Mouse (Mus musculus) midbrain, postnatal 0 days (tissue): ENCODE measurements around the gene Lcorl. TPM values are rescaled to one million over a fixed set of nuclear protein-coding genes. Genes with fewer than 3 reads are reported as not detected.

ENCODE experiments used
- ATAC-seq: fragments of 200-750 bp; cut with Nextera tagmentation; 2 replicates; pipeline ENCODE4 v1.8.0; 2017; ENCODE audit warnings: moderate number of reproducible peaks, mild to moderate bottlenecking, moderate TSS enrichment, moderate library complexity; ENCODE audit not compliant: low FRiP score
- DNase-seq: peaks from one replicate; pipeline ENCODE4 v3.0.0-alpha.2; 2015; ENCODE audit warnings: low spot score
- H3K27ac ChIP-seq: fragments of 300-500 bp; sonication (generic); 2 replicates; pipeline ENCODE4 v1.5.1; 2014; ENCODE audit warnings: low read depth, mild to moderate bottlenecking, low read length, mixed read lengths
- H3K27me3 ChIP-seq: fragments of 300-500 bp; sonication (generic); 2 replicates; pipeline ENCODE4 v1.6.1; 2014; ENCODE audit warnings: low read length, control low read depth, mixed read lengths; ENCODE audit not compliant: insufficient read depth
- H3K36me3 ChIP-seq: fragments of 300-500 bp; sonication (generic); 2 replicates; pipeline ENCODE4 v1.6.1; 2014; ENCODE audit warnings: low read length, control low read depth, mixed read lengths; ENCODE audit not compliant: insufficient read depth
- H3K4me1 ChIP-seq: fragments of 300-500 bp; sonication (generic); 2 replicates; pipeline ENCODE4 v1.6.1; 2014; ENCODE audit warnings: mild to moderate bottlenecking, control low read depth, antibody characterized with exemption, low read length, mixed read lengths; ENCODE audit not compliant: insufficient read depth
- H3K4me2 ChIP-seq: fragments of 300-500 bp; sonication (generic); 2 replicates; pipeline ENCODE4 v1.6.1; 2014; ENCODE audit warnings: low read depth, mild to moderate bottlenecking, low read length, mixed read lengths; ENCODE audit not compliant: poor library complexity, severe bottlenecking
- H3K4me3 ChIP-seq: fragments of 300-500 bp; sonication (generic); 2 replicates; pipeline ENCODE4 v1.5.1; 2014; ENCODE audit warnings: low read depth, mild to moderate bottlenecking, low read length, moderate library complexity
- H3K9ac ChIP-seq: fragments of 300-500 bp; sonication (generic); replicated peaks from 2 replicates; pipeline ENCODE4 v1.6.1; 2014; ENCODE audit warnings: mild to moderate bottlenecking, low read length, moderate library complexity, mixed read lengths; ENCODE audit not compliant: poor library complexity, severe bottlenecking
- H3K9me3 ChIP-seq: fragments of 300-500 bp; sonication (generic); 2 replicates; pipeline ENCODE4 v1.6.1; 2016; ENCODE audit warnings: low read length, control low read depth
- CTCF ChIP-seq: IDR thresholded peaks from 2 replicates; pipeline ENCODE4 v1.5.1; 2016; ENCODE audit warnings: antibody characterized with exemption, mild to moderate bottlenecking
- WGBS: fragments of 180-500 bp; shearing (Covaris S2); extraction: QIAGEN DNeasy Blood & Tissue Kit; methylation state at CpG from one replicate; pipeline ENCODE4 v1.1.7; 2014; 5-methylcytosine and 5-hydroxymethylcytosine counted together
- polyA plus RNA-seq: library from polyadenylated mRNA; unstranded; fragments of >200 nt; fragmentation: Nextera tagmentation; extraction: Ambion mirVana; gene quantifications from 2 replicates; pipeline ENCODE4 v1.2.1, GENCODE M21; 2015
- total RNA-seq: library from RNA; depleted of rRNA; stranded (reverse); fragments of >200 nt; gene quantifications from 2 replicates; pipeline ENCODE4 v1.2.3, GENCODE M21; 2014

Gene Lcorl
- total and polyA plus RNA-seq, 2 experiments from 2014 or later: 43.2 to 65.2 TPM

- no peak for DNase-seq
- 86% methylated on average over 2 of the region's 2 CpGs for WGBS
- Histone ChIP-seq H3K4me2 (no peak overlapping the region), H3K9me3 (no peaks in the 10 kb centered on the region), H3K4me3 (no peak overlapping the region), H3K27ac (no peak overlapping the region), H3K4me1 (no peaks in the 10 kb centered on the region), H3K27me3 (no peaks in the 10 kb centered on the region), H3K36me3 (no peaks in the 10 kb centered on the region), H3K9ac (no peak overlapping the region)
- ATAC-seq: no peak
- TF ChIP-seq CTCF: no peak
Observed at GRCm38 (mm10) chr5:45690802-45691201, 166.6 kb downstream of the Lcorl start.

DNA sequence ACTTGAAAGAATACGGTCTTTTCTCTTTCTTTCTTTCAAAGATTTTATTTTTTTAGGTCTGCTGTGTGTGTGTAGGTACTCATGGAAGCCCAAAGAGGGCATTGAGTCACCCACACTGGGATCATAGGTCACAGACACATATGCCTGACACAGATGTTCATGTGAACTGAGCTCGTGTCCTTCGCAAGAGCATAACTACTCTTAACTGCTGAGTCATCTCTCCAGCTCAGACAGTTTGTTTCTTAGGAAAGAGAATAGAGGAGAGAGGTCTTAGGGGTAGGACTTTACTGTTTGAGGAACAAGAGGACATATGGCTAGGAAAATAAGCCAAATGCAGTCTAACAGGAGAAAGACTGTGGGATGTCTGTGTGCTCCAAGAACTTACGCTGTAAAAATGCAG, 168.3 kb downstream of the Lcorl start:
- no peak overlapping the region for H3K9ac ChIP-seq
- 88% methylated on average over 4 of the region's 4 CpGs for WGBS
- ATAC-seq: no peak
- H3K27me3 ChIP-seq: no peaks in the 10 kb centered on the region
- no peaks in the 10 kb centered on the region for H3K4me1 ChIP-seq
- H3K4me3 ChIP-seq: no peak overlapping the region
- H3K27ac ChIP-seq: no peak overlapping the region
- H3K36me3 ChIP-seq: no peaks in the 10 kb centered on the region
- H3K9me3 ChIP-seq: no peaks in the 10 kb centered on the region
- DNase-seq: no peak
- H3K4me2 ChIP-seq: no peak overlapping the region
- no peak for TF ChIP-seq CTCF

GRCm38 (mm10) chr5:45686223-45686622, 171.2 kb downstream of the Lcorl start:
- Histone ChIP-seq H3K9ac (no peak overlapping the region), H3K4me2 (no peak overlapping the region), H3K9me3 (no peaks in the 10 kb centered on the region), H3K36me3 (no peaks in the 10 kb centered on the region), H3K27ac (no peak overlapping the region), H3K4me3 (no peak overlapping the region), H3K27me3 (no peaks in the 10 kb centered on the region), H3K4me1 (no peaks in the 10 kb centered on the region)
- ATAC-seq (no peak), DNase-seq (no peak)
- TF ChIP-seq CTCF: no peak
- WGBS: 92% methylated on average over 3 of the region's 3 CpGs

DNA sequence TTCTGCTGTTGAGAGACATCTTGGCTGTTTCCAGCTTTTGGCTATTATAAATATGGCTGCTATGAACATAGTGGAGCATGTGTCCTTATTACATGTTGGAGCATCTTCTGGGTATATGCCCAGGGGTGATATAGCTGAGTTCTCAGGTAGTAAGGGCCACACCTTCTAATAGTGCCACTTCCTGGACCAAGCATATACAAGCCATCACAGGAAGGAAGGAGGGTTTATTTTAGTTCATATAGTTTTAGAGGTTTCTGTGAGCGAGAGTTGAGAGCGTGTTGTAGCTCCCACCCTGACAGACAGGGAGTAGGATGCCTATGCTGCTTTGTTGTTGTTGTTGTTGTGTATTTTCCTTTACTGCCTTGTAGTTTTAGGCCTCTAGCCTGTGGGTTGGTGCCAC, 172.2 kb downstream of the Lcorl start:
- DNase-seq (no peak), ATAC-seq (no peak)
- no peak overlapping the region for H3K9ac ChIP-seq
- WGBS: 90% methylated on average over 2 of the region's 2 CpGs
- H3K4me1 ChIP-seq: no peaks in the 10 kb centered on the region
- no peak overlapping the region for H3K27ac ChIP-seq
- no peak for TF ChIP-seq CTCF
- H3K36me3 ChIP-seq: no peaks in the 10 kb centered on the region
- no peak overlapping the region for H3K4me2 ChIP-seq
- H3K9me3 ChIP-seq: no peaks in the 10 kb centered on the region
- H3K27me3 ChIP-seq: no peaks in the 10 kb centered on the region
- H3K4me3 ChIP-seq: no peak overlapping the region

GRCm38 (mm10) chr5:45683388-45683787, 174.0 kb downstream of the Lcorl start:
- no peaks in the 10 kb centered on the region for H3K36me3 ChIP-seq
- H3K9me3 ChIP-seq: no peaks in the 10 kb centered on the region
- no peak for ATAC-seq

DNA sequence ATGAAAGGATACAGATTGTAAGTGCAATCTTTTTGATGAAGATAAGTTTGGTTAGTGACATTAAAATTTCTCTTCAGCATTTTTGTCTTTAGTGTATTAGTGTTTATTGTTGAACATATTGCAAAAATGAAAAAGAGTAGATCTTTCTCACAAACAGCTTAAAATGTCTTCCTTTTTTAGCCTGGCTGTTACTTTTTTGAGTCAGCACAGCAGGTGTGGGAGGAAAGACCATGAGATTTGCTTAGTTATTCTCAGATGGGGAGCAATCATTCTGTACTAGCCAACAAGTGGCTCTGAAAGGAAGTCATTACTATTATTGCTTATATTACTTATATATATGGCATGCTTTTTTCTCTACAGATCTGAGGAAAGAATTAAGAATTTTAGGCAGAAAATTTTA, 177.5 kb downstream of the Lcorl start:
- Histone ChIP-seq H3K4me1 (no peaks in the 10 kb centered on the region), H3K27ac (no peak overlapping the region), H3K9ac (no peak overlapping the region), H3K4me3 (no peak overlapping the region), H3K9me3 (no peaks in the 10 kb centered on the region), H3K27me3 (no peaks in the 10 kb centered on the region), H3K36me3 (no peaks in the 10 kb centered on the region), H3K4me2 (no peak overlapping the region)
- TF ChIP-seq CTCF: no peak
- ATAC-seq (no peak), DNase-seq (no peak)

More at GRCm38 (mm10) chr5:45683388-45683787, 174.0 kb downstream of the Lcorl start:
- H3K4me2 ChIP-seq: no peak overlapping the region
- TF ChIP-seq CTCF: no peak
- WGBS: 97% methylated on average over 1 of the region's 1 CpGs
- no peaks in the 10 kb centered on the region for H3K4me1 ChIP-seq
- H3K27ac ChIP-seq: no peak overlapping the region
- no peak overlapping the region for H3K9ac ChIP-seq
- no peaks in the 10 kb centered on the region for H3K27me3 ChIP-seq
- no peak overlapping the region for H3K4me3 ChIP-seq
- DNase-seq: no peak

DNA sequence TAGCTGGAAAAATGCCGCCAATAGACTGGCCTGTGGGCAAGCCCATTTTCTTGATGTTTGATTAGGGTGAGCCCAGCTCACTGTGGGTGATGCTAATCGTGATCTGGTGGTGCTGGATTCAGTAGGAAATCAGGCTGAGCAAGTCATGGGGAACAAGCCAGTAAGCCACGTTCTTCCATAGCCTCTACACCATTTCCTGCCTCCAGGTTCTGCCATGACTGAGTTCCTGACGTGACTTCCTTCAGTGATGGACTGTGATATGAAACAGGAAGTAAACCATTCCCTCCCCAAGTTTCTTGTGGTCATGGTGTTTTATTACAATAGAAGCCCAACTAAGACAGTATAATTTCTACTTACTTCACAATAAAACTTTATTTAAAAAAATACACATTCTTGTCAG, 179.8 kb downstream of the Lcorl start:
- ATAC-seq (no peak), DNase-seq (no peak)
- Histone ChIP-seq H3K9me3 (no peaks in the 10 kb centered on the region), H3K36me3 (no peaks in the 10 kb centered on the region), H3K4me1 (no peaks in the 10 kb centered on the region), H3K4me2 (no peak overlapping the region), H3K27ac (no peak overlapping the region), H3K27me3 (no peaks in the 10 kb centered on the region), H3K4me3 (no peak overlapping the region), H3K9ac (no peak overlapping the region)
- 86% methylated on average over 4 of the region's 4 CpGs for WGBS
- no peak for TF ChIP-seq CTCF
